Mouse (Mus musculus): ENCODE data around the gene Ccdc146.
"Not testable (repeated sequence)": the region's sequence is repeated elsewhere in the genome, so short reads cannot be mapped to it uniquely, and the experiment has no call there.

Gene Ccdc146

GRCm38 (mm10) chr5:21329672-21330665 lies 94.5 kb downstream of the Ccdc146 start:
- peak; percentile 94 for DNase-seq

GRCm38 (mm10) chr5:21328560-21328959 lies 95.9 kb downstream of the Ccdc146 start:
- DNase-seq, result peak; percentile 90

- no peak for DNase-seq
These were observed 98.0 kb downstream of the Ccdc146 start for GRCm38 (mm10) chr5:21326494-21326893.

- DNase-seq, result no peak
These were observed 104.3 kb downstream of the Ccdc146 start for GRCm38 (mm10) chr5:21320138-21320537.

- no peak for DNase-seq
These were observed 109.8 kb downstream of the Ccdc146 start for GRCm38 (mm10) chr5:21314696-21315095.

- DNase-seq, result peak; percentile 79
These were observed 117.3 kb downstream of the Ccdc146 start for GRCm38 (mm10) chr5:21307165-21307564.

GRCm38 (mm10) chr5:21301011-21301410 lies 123.5 kb downstream of the Ccdc146 start:
- DNase-seq, result peak; percentile 92

- DNase-seq, result peak; percentile 84
These were observed 124.4 kb downstream of the Ccdc146 start for GRCm38 (mm10) chr5:21300058-21300457.

GRCm38 (mm10) chr5:21299076-21299755 lies 125.3 kb downstream of the Ccdc146 start:
- DNase-seq, result peak; percentile 86

- peak; percentile 85 for DNase-seq
These were observed 128.8 kb downstream of the Ccdc146 start for GRCm38 (mm10) chr5:21295683-21296082.

GRCm38 (mm10) chr5:21290594-21290993 lies 133.9 kb downstream of the Ccdc146 start:
- peak; percentile 76 for DNase-seq

GRCm38 (mm10) chr5:21288658-21289435 lies 135.6 kb downstream of the Ccdc146 start:
- peak; percentile 93 for DNase-seq

- DNase-seq, result peak; percentile 93
These were observed 141.0 kb downstream of the Ccdc146 start for GRCm38 (mm10) chr5:21283356-21284062.

- DNase-seq, result not testable (repeated sequence)
These were observed 146.8 kb downstream of the Ccdc146 start for GRCm38 (mm10) chr5:21277685-21278084.

GRCm38 (mm10) chr5:21271386-21272354 lies 152.8 kb downstream of the Ccdc146 start:
- peak; percentile 94 for DNase-seq

- DNase-seq, result peak; percentile 92
These were observed 153.7 kb downstream of the Ccdc146 start for GRCm38 (mm10) chr5:21270756-21271155.

GRCm38 (mm10) chr5:21269446-21269845 lies 155.0 kb downstream of the Ccdc146 start:
- DNase-seq, result peak; percentile 98

- peak; percentile 98 for DNase-seq
These were observed 157.4 kb downstream of the Ccdc146 start for GRCm38 (mm10) chr5:21267090-21267489.

GRCm38 (mm10) chr5:21265049-21265448 lies 159.4 kb downstream of the Ccdc146 start:
- peak; percentile 95 for DNase-seq

GRCm38 (mm10) chr5:21264352-21265021 lies 160.0 kb downstream of the Ccdc146 start:
- peak; percentile 85 for DNase-seq

Data from heart, adult 11 months (tissue).